Comparison of ENCODE assay signal across 10 mouse cellular contexts in the genomic region with DNA sequence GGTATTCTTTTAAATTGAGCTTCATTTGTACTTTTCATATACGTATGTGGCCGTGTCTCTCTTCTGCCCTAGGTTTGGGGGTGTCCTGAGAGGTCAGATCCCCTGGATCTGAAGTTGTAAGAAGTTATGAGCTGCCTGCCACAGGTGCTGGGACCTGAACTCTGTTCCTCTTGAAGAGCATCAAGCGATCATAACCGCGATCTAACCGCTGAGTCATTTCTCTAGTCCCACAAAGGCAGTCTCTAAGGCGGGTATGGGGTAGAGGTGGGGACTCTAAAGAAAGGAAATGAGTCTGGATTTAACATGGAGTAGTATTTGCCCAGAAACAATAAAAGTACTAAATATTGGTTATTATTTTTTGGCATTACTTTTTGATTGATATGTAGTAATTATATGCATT. TPM values are rescaled to one million over a fixed set of nuclear protein-coding genes. Genes with fewer than 3 reads are reported as not detected.
DNase-seq lines count a peak whose midpoint lies in the region; ATAC-seq and TF ChIP-seq lines count a peak whose summit lies in the region.
"Had no signal": no experiment of that assay in that cellular context is flagged by ENCODE, and none has a peak within 500 bp of the region (broad histone marks: within the 10 kb centered on the region; RNA-seq: fewer than 3 reads in every experiment).

No protein-coding gene starts in this region.

- DNase-seq in lung, embryonic 14.5 days = no peak
- DNase-seq in lung, postnatal 4 days = no peak
- peak; percentile 76 for DNase-seq in MEL (ENCODE audit: low read depth, low spot score)
- no peak for DNase-seq in liver, postnatal 0 days
- DNase-seq in right cerebral cortex, postnatal 36 days (ENCODE audit: low spot score in 2 of 2) = no peak
- DNase-seq in spleen, postnatal 4 days (ENCODE audit: low spot score in 2 of 2) = no peak
- DNase-seq in left cerebral cortex, adult 9 months (ENCODE audit: low spot score in 2 of 2) = no peak

- no peak overlapping the region for H3K9ac ChIP-seq in lung, embryonic 14.5 days
- H3K9ac ChIP-seq in MEL (ENCODE audit: control insufficient read depth, low read depth, low read length, poor library complexity, severe bottlenecking) = no peak overlapping the region
- H3K9ac ChIP-seq in liver, postnatal 0 days (replicated peaks) = no peak overlapping the region
- H3K9ac ChIP-seq: lung, embryonic 15.5 days had no signal

- peaks cover 10% of the 10 kb centered on the region; the same call in 1 of the 2 replicates for H3K4me1 ChIP-seq in lung, embryonic 14.5 days (ENCODE audit: insufficient read depth)
- peaks cover 0 to 6% of the 10 kb centered on the region in 2 experiments; a peak in 1 of 4 replicates for H3K4me1 ChIP-seq in MEL (ENCODE audit: control insufficient read depth in 1 of 2, insufficient read depth in 2 of 2, low read length in 2 of 2)
- H3K4me1 ChIP-seq in liver, postnatal 0 days (ENCODE audit: insufficient read depth) = peaks cover 13% of the 10 kb centered on the region

- 0 out of 2 replicates have a peak overlapping the region, but pooled peaks have one; percentile 50 for H3K4me2 ChIP-seq in lung, embryonic 14.5 days
- H3K4me2 ChIP-seq in liver, postnatal 0 days (ENCODE audit: low read depth, low read length) = peak overlapping the region; percentile 79

- no peak overlapping the region for H3K4me3 ChIP-seq in lung, embryonic 14.5 days (ENCODE audit: low read depth, low read length)
- H3K4me3 ChIP-seq in MEL (ENCODE audit: control insufficient read depth in 1 of 2, insufficient read depth in 1 of 2, low read depth in 2 of 2, low read length in 2 of 2) = peak overlapping the region; percentile 51 to 67
- peak overlapping the region; percentile 35; the same call in 1 of the 2 replicates for H3K4me3 ChIP-seq in liver, postnatal 0 days (ENCODE audit: low read depth, low read length)

- no peak for TF ChIP-seq POLR2A in MEL (IDR thresholded peaks at IDR 0.05; ENCODE audit: control insufficient read depth in 1 of 2, insufficient read depth in 1 of 2, low read depth in 1 of 2, low read length in 2 of 2, poor library complexity in 1 of 2)

- H3K27ac ChIP-seq in lung, embryonic 14.5 days (ENCODE audit: low read depth) = no peak overlapping the region
- H3K27ac ChIP-seq in MEL (ENCODE audit: control insufficient read depth, low read depth, low read length) = no peak overlapping the region
- no peak overlapping the region for H3K27ac ChIP-seq in liver, postnatal 0 days (ENCODE audit: low read depth)
- H3K27ac ChIP-seq: lung, embryonic 15.5 days had no signal

- TF ChIP-seq RAD21 in MEL (IDR thresholded peaks at IDR 0.05; ENCODE audit: low read depth, low read length) = no peak

- peak; percentile 10 to 34; a peak in 1 of 4 replicates for TF ChIP-seq EP300 in MEL (IDR thresholded peaks at IDR 0.05; ENCODE audit: low read depth in 1 of 2, low read length in 2 of 2)
- TF ChIP-seq EP300 in liver, postnatal 0 days (IDR thresholded peaks at IDR 0.05; ENCODE audit: low read depth) = no peak

- no peaks in the 10 kb centered on the region for H3K79me2 ChIP-seq in MEL (ENCODE audit: control insufficient read depth, insufficient read depth, low read length, poor library complexity)

- no peak for TF ChIP-seq CTCF in lung, embryonic 14.5 days (IDR thresholded peaks at IDR 0.05; ENCODE audit: low read depth)
- no peak for TF ChIP-seq CTCF in MEL (IDR thresholded peaks at IDR 0.05 in 2 of 3, conservative IDR thresholded peaks at IDR 0.05 in 1 of 3; ENCODE audit: control insufficient read depth in 1 of 3, insufficient read depth in 1 of 3, low read depth in 2 of 3, low read length in 3 of 3, poor library complexity in 1 of 3, severe bottlenecking in 1 of 3)
- TF ChIP-seq CTCF in liver, postnatal 0 days (IDR thresholded peaks at IDR 0.05; ENCODE audit: low read depth) = no peak

- 80% methylated on average over 7 of the region's 7 CpGs for WGBS in lung, embryonic 14.5 days
- 66% methylated on average over 7 of the region's 7 CpGs for WGBS in liver, postnatal 0 days (ENCODE audit: insufficient replicate concordance)

- H3K36me3 ChIP-seq in lung, embryonic 14.5 days (ENCODE audit: insufficient read depth) = no peaks in the 10 kb centered on the region
- no peaks in the 10 kb centered on the region for H3K36me3 ChIP-seq in MEL (ENCODE audit: control insufficient read depth in 1 of 2, insufficient read depth in 2 of 2, low read length in 2 of 2)
- H3K36me3 ChIP-seq in liver, postnatal 0 days (replicated peaks; ENCODE audit: insufficient read depth, low read length) = no peaks in the 10 kb centered on the region
- H3K36me3 ChIP-seq: lung, embryonic 15.5 days had no signal

- H3K9me3 ChIP-seq in lung, embryonic 14.5 days (ENCODE audit: low read depth, low read length) = no peaks in the 10 kb centered on the region
- H3K9me3 ChIP-seq in MEL (replicated peaks; ENCODE audit: insufficient read depth, low read length) = no peaks in the 10 kb centered on the region
- H3K9me3 ChIP-seq in liver, postnatal 0 days (ENCODE audit: low read length) = no peaks in the 10 kb centered on the region
- H3K9me3 ChIP-seq: lung, embryonic 15.5 days had no signal

- no peaks in the 10 kb centered on the region for H3K27me3 ChIP-seq in lung, embryonic 14.5 days (ENCODE audit: insufficient read depth, low read length)
- H3K27me3 ChIP-seq in MEL (ENCODE audit: control insufficient read depth in 1 of 2, insufficient read depth in 2 of 2, low read length in 2 of 2) = no peaks in the 10 kb centered on the region
- H3K27me3 ChIP-seq in liver, postnatal 0 days (ENCODE audit: insufficient read depth, low read length) = no peaks in the 10 kb centered on the region
- H3K27me3 ChIP-seq: lung, embryonic 15.5 days had no signal

- ATAC-seq in lung, embryonic 14.5 days (ENCODE audit: insufficient read depth) = no peak
- 0 out of 2 replicates have a peak, but pooled peaks have one; percentile 29 for ATAC-seq in granulocyte monocyte progenitor cell, adult 5-6 weeks (replicated peaks; ENCODE audit: poor library complexity, severe bottlenecking)
- ATAC-seq in liver, postnatal 0 days = no peak
- ATAC-seq: midbrain, embryonic 16.5 days had no signal

TF ChIP-seq in MEL, 35 proteins besides CTCF, POLR2A, EP300 and RAD21:
- TF ChIP-seq MAZ (IDR thresholded peaks at IDR 0.05; ENCODE audit: low read depth, low read length) (0 out of 2 replicates have a peak, but pooled peaks have one; percentile 7), HCFC1 (IDR thresholded peaks at IDR 0.05; ENCODE audit: low read depth, low read length) (no peak), POLR2AphosphoS2 (IDR thresholded peaks at IDR 0.05; ENCODE audit: low read length) (no peak), ELF1 (IDR thresholded peaks at IDR 0.05; ENCODE audit: low read depth, low read length) (no peak), POLR2AphosphoS5 (IDR thresholded peaks at IDR 0.05; ENCODE audit: borderline replicate concordance, low read depth, low read length) (no peak)

RNA-seq across cellular contexts. Expression of a gene that starts 34.1 kb away (rescaled TPM):
- 29.5 and 31.1 TPM in 2 replicates for polyA plus RNA-seq in lung, embryonic 14.5 days (2014; fragmentation: Nextera tagmentation; extraction: Ambion mirVana)
- 19.4 and 19.6 TPM in 2 replicates for total RNA-seq in MEL (2012; rRNA removed)
- polyA plus RNA-seq in MEL (2012; ENCODE audit: insufficient read depth in 1 of 2, insufficient read length in 2 of 2, low read depth in 1 of 2, low replicate concordance in 2 of 2, missing spikeins in 1 of 2) = 10 to 100 TPM in 1 of 2 experiments, not detected in 1; 22.0 TPM
- total RNA-seq in granulocyte monocyte progenitor cell, adult 5-6 weeks (2014; fragmentation: Nextera tagmentation) = 18.6 and 30.9 TPM in 2 replicates
- 44.5 and 47.2 TPM in 2 replicates for total RNA-seq in granulocyte monocyte progenitor cell, adult 5-6 weeks (2017)
- polyA plus RNA-seq in liver, postnatal 0 days (2015; fragmentation: Nextera tagmentation; extraction: Ambion mirVana) = 6.0 and 6.2 TPM in 2 replicates
